Comparison of ENCODE assay signal across 21 mouse cellular contexts in the genomic region with DNA sequence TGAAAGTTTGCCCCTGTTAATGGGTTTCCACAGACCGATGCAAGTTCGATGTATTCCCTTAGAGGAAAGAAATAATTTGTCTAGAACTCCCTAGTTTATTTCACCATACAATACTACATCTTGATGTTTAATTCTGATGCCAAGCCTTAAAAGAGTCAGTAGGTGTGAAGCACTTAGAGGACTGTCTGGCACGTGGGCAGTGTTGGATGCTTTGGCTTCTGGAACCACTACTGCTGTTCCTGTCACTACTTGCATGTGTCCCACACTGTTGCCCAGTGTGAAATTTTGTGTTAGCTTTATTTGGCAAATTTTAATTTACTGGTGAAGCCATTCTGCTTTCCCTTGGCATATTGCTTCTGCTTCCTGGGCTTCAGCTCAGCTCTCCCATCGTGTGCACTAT.
DNase-seq lines count a peak whose midpoint lies in the region; ATAC-seq lines count a peak whose summit lies in the region.
"Had no signal": no experiment of that assay in that cellular context is flagged by ENCODE, and none has a peak within 500 bp of the region (broad histone marks: within the 10 kb centered on the region; RNA-seq: fewer than 3 reads in every experiment).

No protein-coding gene starts in this region.

- DNase-seq in frontal cortex, postnatal 14 days (ENCODE audit: low spot score in 2 of 2), result no peak
- peak; percentile 38 for DNase-seq in layer of hippocampus, adult 9-11 months
- DNase-seq in layer of hippocampus, postnatal 10 days (ENCODE audit: low spot score in 2 of 2), result no peak
- DNase-seq in right cerebral cortex, postnatal 36 days (ENCODE audit: low spot score in 2 of 2), result peak; percentile 11 to 36
- no peak for DNase-seq in right cerebral cortex, postnatal 10 days (ENCODE audit: low spot score in 2 of 2)
- DNase-seq: cerebellum, adult 11 months; cerebellum, adult 9-10 months; cerebellum, postnatal 36 days; gastrocnemius, postnatal 10 days; heart, postnatal 10 days; kidney, adult 11 months; kidney, postnatal 14 days; liver, embryonic 13.5 days; lung, adult 18-20 months; lung, postnatal 4 days; thymus, adult 2 months; thymus, postnatal 36 days had no signal

- peak; percentile 79 for ATAC-seq in frontal cortex, adult (ENCODE audit: low TSS enrichment)
- ATAC-seq in erythroid progenitor cell, adult 5-6 weeks (replicated peaks; ENCODE audit: low FRiP score, poor library complexity, severe bottlenecking), result no peak
- ATAC-seq: CD4-positive, CD25-positive, alpha-beta regulatory T cell, adult 4 months; lung, postnatal 0 days had no signal

Comparison
In these comparisons a context has a peak if more than half of its experiments do, and no peak if none do; other contexts are left out.
1. DNase-seq: peak in layer of hippocampus, adult 9-11 months (single experiment) and right cerebral cortex, postnatal 36 days (2 of 2); none in frontal cortex, postnatal 14 days (0 of 2), layer of hippocampus, postnatal 10 days (0 of 2) and right cerebral cortex, postnatal 10 days (0 of 2).